Mouse (Mus musculus) hindbrain, embryonic 13.5 days (tissue): Measurements from ENCODE around the gene Chst12. TPM values are rescaled to one million over a fixed set of nuclear protein-coding genes. Genes with fewer than 3 reads are reported as not detected.
"Not testable (repeated sequence)": the region's sequence is repeated elsewhere in the genome, so short reads cannot be mapped to it uniquely, and the experiment has no call there.

ENCODE experiments used
- ATAC-seq: fragments of 200-750 bp; cut with Nextera tagmentation; 2 replicates; pipeline ENCODE4 v1.8.0; 2017; ENCODE audit warnings: moderate TSS enrichment; ENCODE audit not compliant: low FRiP score
- H3K27ac ChIP-seq: fragments of 300-500 bp; sonication (generic); 2 replicates; pipeline ENCODE4 v1.5.1; 2015; ENCODE audit warnings: inconsistent platforms, mild to moderate bottlenecking, moderate library complexity
- H3K27me3 ChIP-seq: fragments of 300-500 bp; sonication (generic); 2 replicates; pipeline ENCODE4 v1.6.1; 2015; ENCODE audit warnings: mild to moderate bottlenecking, inconsistent platforms
- H3K36me3 ChIP-seq: fragments of 300-500 bp; sonication (generic); 2 replicates; pipeline ENCODE4 v1.6.1; 2015; ENCODE audit warnings: mild to moderate bottlenecking, inconsistent platforms
- H3K4me1 ChIP-seq: fragments of 300-500 bp; sonication (generic); replicated peaks from 2 replicates; pipeline ENCODE4 v1.6.1; 2015; ENCODE audit warnings: inconsistent platforms
- H3K4me2 ChIP-seq: fragments of 300-500 bp; sonication (generic); 2 replicates; pipeline ENCODE4 v1.6.1; 2015; ENCODE audit warnings: inconsistent platforms, mild to moderate bottlenecking, moderate library complexity
- H3K4me3 ChIP-seq: fragments of 300-500 bp; sonication (generic); 2 replicates; pipeline ENCODE4 v1.5.1; 2015; ENCODE audit warnings: mild to moderate bottlenecking, inconsistent platforms
- H3K9ac ChIP-seq: fragments of 300-500 bp; sonication (generic); 2 replicates; pipeline ENCODE4 v1.6.1; 2015; ENCODE audit warnings: mild to moderate bottlenecking, inconsistent platforms
- H3K9me3 ChIP-seq: fragments of 300-500 bp; sonication (generic); 2 replicates; pipeline ENCODE4 v1.6.1; 2016; ENCODE audit warnings: inconsistent platforms
- WGBS: fragments of 180-500 bp; shearing (Covaris S2); methylation state at CpG from one replicate; pipeline ENCODE4 v1.1.7; 2015; 5-methylcytosine and 5-hydroxymethylcytosine counted together
- polyA plus RNA-seq: library from polyadenylated mRNA; unstranded; fragments of >200 nt; fragmentation: Nextera tagmentation; extraction: Ambion mirVana; gene quantifications from 2 replicates; pipeline ENCODE4 v1.2.1, GENCODE M21; 2015

Gene Chst12
- polyA plus RNA-seq, result 19.3 and 19.5 TPM in 2 replicates

DNA sequence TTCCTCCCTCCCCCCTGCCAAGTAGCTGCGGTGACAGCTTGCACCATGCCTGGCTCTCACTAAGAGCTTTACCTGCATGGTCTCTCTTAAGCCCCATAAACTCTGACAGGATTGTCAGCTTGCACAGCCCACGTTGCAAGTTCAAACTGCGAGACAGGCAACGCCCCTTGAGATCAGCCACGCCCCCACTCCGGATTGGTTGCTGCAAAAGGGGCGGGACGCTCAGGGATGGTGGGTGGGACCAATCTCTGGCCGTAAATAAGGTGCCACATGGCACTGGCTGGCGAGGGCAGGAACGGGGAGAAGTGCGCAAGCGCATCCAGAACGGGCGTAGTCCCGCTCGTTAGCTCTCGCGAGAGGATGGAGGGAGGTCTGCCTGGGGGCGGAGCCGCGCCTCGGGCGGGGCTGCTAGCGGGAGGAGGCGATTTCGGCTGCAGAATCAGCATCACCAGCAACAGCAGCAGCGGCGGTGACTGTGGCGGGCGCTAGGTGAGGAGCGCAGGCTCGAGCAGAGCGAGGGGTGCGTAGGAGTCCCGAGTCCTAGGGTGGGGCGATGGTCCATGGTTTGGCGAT, at the start of gene Chst12:
Chst12 (plus strand) TSS at position 343 of the 573 bp plus-strand sequence.
- peak; percentile 95 for ATAC-seq
- Histone ChIP-seq H3K27ac (peak within 1 kb of the TSS; percentile 78), H3K4me1 (peaks cover 63% of the 10 kb centered on the region), H3K27me3 (peaks cover 13% of the 10 kb centered on the region), H3K9me3 (no peaks in the 10 kb centered on the region), H3K36me3 (no peaks in the 10 kb centered on the region), H3K4me2 (peak within 1 kb of the TSS; percentile 81), H3K4me3 (peak within 1 kb of the TSS; percentile 61), H3K9ac (peak within 1 kb of the TSS; percentile 83)
- under 1% methylated on average over 38 of the region's 38 CpGs for WGBS

DNA sequence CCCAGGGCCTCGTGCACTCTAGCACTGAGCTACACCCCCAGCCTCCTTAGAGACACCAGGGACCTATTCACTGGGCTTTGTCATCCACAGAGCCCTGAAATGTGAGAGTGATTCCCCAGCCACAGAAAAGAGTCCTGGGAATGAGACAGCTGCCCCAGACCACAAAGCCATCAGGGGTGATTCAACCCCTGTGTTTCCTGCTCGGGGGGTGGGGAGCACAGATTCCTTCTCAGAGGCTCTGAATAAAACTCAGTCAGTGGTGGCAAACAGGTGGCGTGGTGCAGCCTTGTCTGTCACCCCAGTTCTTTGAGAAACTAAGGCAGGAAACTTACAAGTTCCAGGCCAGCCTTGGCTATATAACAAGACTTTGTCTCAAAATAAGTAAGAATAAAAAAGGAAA, 43.9 kb upstream of the Chst12 start:
- no peak overlapping the region for H3K4me2 ChIP-seq
- WGBS, result 79% methylated on average over 3 of the region's 3 CpGs
- no peak overlapping the region for H3K27ac ChIP-seq
- no peaks in the 10 kb centered on the region for H3K27me3 ChIP-seq
- H3K4me3 ChIP-seq, result no peak overlapping the region
- no peaks in the 10 kb centered on the region for H3K36me3 ChIP-seq
- H3K9me3 ChIP-seq, result 0 out of 2 replicates have a peak, but pooled peaks cover 3% of the 10 kb centered on the region
- no peaks in the 10 kb centered on the region for H3K4me1 ChIP-seq
- no peak overlapping the region for H3K9ac ChIP-seq
- ATAC-seq, result no peak

GRCm38 (mm10) chr5:140463151-140463550, 42.2 kb upstream of the Chst12 start:
- not testable (repeated sequence) for H3K4me3 ChIP-seq, H3K36me3 ChIP-seq, H3K27ac ChIP-seq, H3K4me1 ChIP-seq, H3K9me3 ChIP-seq, H3K9ac ChIP-seq, ATAC-seq, H3K27me3 ChIP-seq, H3K4me2 ChIP-seq
- 83% methylated on average over 2 of the region's 2 CpGs for WGBS

- ATAC-seq, result no peak
- Histone ChIP-seq H3K9ac (no peak overlapping the region), H3K27ac (no peak overlapping the region), H3K4me3 (no peak overlapping the region), H3K27me3 (no peaks in the 10 kb centered on the region), H3K4me2 (no peak overlapping the region), H3K4me1 (no peaks in the 10 kb centered on the region), H3K36me3 (no peaks in the 10 kb centered on the region), H3K9me3 (0 out of 2 replicates have a peak, but pooled peaks cover 3% of the 10 kb centered on the region)
- 73% methylated on average over 2 of the region's 2 CpGs for WGBS
Measured at GRCm38 (mm10) chr5:140464943-140465342, 40.4 kb upstream of the Chst12 start.

DNA sequence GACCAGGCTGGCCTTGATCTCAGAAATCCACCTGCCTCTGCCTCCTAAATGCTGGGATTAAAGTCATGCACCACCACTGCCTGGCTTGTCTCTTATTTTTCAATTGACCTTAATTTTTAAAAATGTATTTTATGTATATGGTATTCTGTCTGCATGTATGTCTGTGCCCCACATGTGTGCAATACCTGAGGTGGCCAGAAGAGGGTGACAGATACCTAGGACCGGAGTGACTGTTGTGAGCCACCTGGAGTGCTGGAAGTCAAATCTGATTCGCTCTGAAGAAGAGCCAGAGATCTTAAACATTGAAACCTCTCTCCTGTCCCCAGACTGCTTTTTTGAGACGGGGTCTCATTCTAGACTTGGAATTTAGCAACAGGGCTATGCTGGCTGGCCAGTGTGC, 33.0 kb upstream of the Chst12 start:
- H3K27ac ChIP-seq, result no peak overlapping the region
- 85% methylated on average over 3 of the region's 3 CpGs for WGBS
- ATAC-seq, result no peak
- H3K27me3 ChIP-seq, result no peaks in the 10 kb centered on the region
- no peak overlapping the region for H3K4me2 ChIP-seq
- no peak overlapping the region for H3K4me3 ChIP-seq
- H3K4me1 ChIP-seq, result no peaks in the 10 kb centered on the region
- H3K9ac ChIP-seq, result no peak overlapping the region
- no peaks in the 10 kb centered on the region for H3K9me3 ChIP-seq
- no peaks in the 10 kb centered on the region for H3K36me3 ChIP-seq

- Histone ChIP-seq H3K27ac (no peak overlapping the region), H3K4me3 (no peak overlapping the region), H3K4me1 (no peaks in the 10 kb centered on the region), H3K9ac (no peak overlapping the region), H3K4me2 (no peak overlapping the region), H3K27me3 (no peaks in the 10 kb centered on the region), H3K9me3 (no peaks in the 10 kb centered on the region), H3K36me3 (no peaks in the 10 kb centered on the region)
- ATAC-seq, result no peak
- 91% methylated on average over 4 of the region's 4 CpGs for WGBS
Measured at GRCm38 (mm10) chr5:140481458-140481857, 23.9 kb upstream of the Chst12 start.

GRCm38 (mm10) chr5:140491142-140491541, 14.2 kb upstream of the Chst12 start:
- Histone ChIP-seq H3K4me3 (no peak overlapping the region), H3K27ac (no peak overlapping the region), H3K36me3 (no peaks in the 10 kb centered on the region), H3K4me2 (no peak overlapping the region), H3K27me3 (no peaks in the 10 kb centered on the region; the same call in 1 of the 2 replicates), H3K9me3 (no peaks in the 10 kb centered on the region), H3K9ac (no peak overlapping the region), H3K4me1 (no peaks in the 10 kb centered on the region)
- no peak for ATAC-seq
- WGBS, result 57% methylated on average over 6 of the region's 6 CpGs

DNA sequence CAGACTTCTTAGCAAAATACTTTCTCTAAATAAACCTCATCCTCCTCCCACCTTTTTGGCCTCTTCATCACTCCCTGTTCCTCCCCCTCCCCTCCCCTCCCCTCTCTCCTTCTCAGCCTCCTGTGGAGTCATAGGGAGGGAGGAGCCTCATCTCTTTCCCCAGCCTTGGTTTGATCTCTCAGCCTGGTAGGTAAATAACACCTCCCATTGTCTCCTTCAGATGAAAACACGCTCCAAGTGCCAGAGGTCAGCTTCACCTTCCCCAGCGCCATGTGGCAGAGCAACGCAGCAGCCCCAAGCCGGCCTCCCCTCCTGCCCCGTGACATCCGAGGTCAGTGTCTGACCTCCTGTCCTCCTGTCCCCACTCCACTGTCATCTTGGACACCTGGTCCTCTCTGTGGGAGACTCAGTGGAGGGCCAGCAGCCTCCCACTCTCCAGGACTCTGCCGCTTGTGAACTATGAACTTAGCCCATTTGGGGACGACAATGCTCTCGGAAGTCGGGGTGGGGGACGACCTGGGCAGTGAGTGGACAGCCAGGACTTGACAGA, 12.6 kb upstream of the Chst12 start:
- Histone ChIP-seq H3K27ac (no peak overlapping the region), H3K9me3 (no peaks in the 10 kb centered on the region), H3K4me3 (no peak overlapping the region), H3K4me2 (no peak overlapping the region), H3K27me3 (no peaks in the 10 kb centered on the region; the same call in 1 of the 2 replicates), H3K9ac (no peak overlapping the region), H3K36me3 (no peaks in the 10 kb centered on the region), H3K4me1 (no peaks in the 10 kb centered on the region)
- 46% methylated on average over 11 of the region's 11 CpGs for WGBS
- ATAC-seq, result no peak

DNA sequence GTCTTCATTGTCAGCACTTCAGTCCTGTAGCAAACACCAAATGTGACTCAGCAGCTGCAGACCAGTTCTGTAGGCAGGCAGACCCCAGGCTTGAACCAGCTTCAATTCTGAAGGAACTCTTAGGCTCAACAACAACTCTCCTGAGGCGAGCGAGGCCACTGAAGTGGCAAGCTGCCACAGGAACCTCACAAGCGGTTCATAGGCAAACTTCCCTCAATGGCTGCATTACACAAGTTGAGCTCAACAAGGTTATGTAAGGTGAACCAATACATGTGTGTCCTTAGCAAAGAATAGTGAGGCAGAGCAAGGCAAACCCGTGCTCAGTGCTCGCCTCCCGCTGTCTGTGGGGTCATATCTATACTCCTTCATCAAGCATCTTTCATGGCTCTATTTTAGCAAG, 7.2 kb upstream of the Chst12 start:
- H3K27ac ChIP-seq, result no peak overlapping the region
- no peak for ATAC-seq
- no peak overlapping the region for H3K4me3 ChIP-seq
- H3K4me2 ChIP-seq, result no peak overlapping the region
- H3K9ac ChIP-seq, result no peak overlapping the region
- H3K27me3 ChIP-seq, result peaks cover 5% of the 10 kb centered on the region
- H3K4me1 ChIP-seq, result peaks cover 7% of the 10 kb centered on the region
- H3K9me3 ChIP-seq, result no peaks in the 10 kb centered on the region
- 88% methylated on average over 6 of the region's 6 CpGs for WGBS
- H3K36me3 ChIP-seq, result no peaks in the 10 kb centered on the region

GRCm38 (mm10) chr5:140500736-140501135, 4.6 kb upstream of the Chst12 start:
- H3K4me3 ChIP-seq, result no peak overlapping the region
- WGBS, result 93% methylated on average over 6 of the region's 6 CpGs
- no peak for ATAC-seq
- H3K4me2 ChIP-seq, result no peak overlapping the region
- H3K27me3 ChIP-seq, result peaks cover 13% of the 10 kb centered on the region
- no peaks in the 10 kb centered on the region for H3K9me3 ChIP-seq
- H3K4me1 ChIP-seq, result peaks cover 18% of the 10 kb centered on the region
- no peak overlapping the region for H3K9ac ChIP-seq
- no peak overlapping the region for H3K27ac ChIP-seq
- no peaks in the 10 kb centered on the region for H3K36me3 ChIP-seq

- Histone ChIP-seq H3K27me3 (peaks cover 13% of the 10 kb centered on the region), H3K4me3 (peak overlapping the region; percentile 5; the same call in 1 of the 2 replicates), H3K4me1 (peaks cover 33% of the 10 kb centered on the region), H3K27ac (no peak overlapping the region), H3K36me3 (no peaks in the 10 kb centered on the region), H3K9me3 (no peaks in the 10 kb centered on the region), H3K9ac (no peak overlapping the region), H3K4me2 (peak overlapping the region; percentile 43)
- no peak for ATAC-seq
- WGBS, result 22% methylated on average over 12 of the region's 14 CpGs
Measured at GRCm38 (mm10) chr5:140501982-140502836, 3.1 kb upstream of the Chst12 start.

DNA sequence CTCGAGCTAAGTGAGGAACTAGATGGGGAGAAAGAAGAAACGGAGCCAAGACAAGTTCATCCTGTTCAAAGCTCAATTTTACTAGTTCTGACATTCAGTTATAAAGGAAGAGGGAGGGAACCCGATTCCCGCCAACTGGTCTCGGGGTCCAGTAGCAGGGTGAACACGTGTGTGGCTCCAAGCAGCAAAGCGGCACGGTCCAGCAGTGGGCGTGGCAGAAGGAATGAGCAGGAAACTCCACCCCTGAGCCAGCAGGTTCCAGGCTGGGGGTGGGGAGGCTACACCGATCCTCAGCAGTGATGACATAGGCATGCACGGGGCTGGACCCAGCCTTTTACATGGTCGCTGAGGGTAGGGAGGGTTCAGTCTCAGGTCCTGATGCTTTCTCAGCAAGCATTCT, 2.4 kb upstream of the Chst12 start:
- H3K4me1 ChIP-seq, result peaks cover 40% of the 10 kb centered on the region
- H3K4me3 ChIP-seq, result peak overlapping the region; percentile 5; the same call in 1 of the 2 replicates
- H3K27me3 ChIP-seq, result peaks cover 13% of the 10 kb centered on the region
- ATAC-seq, H3K9me3 ChIP-seq, H3K9ac ChIP-seq, H3K27ac ChIP-seq, H3K36me3 ChIP-seq: not testable (repeated sequence)
- H3K4me2 ChIP-seq, result peak overlapping the region; percentile 43
- WGBS, result under 1% methylated on average over 12 of the region's 12 CpGs
